Mouse (Mus musculus) CH12.LX (cell line): ENCODE results near the gene Mrtfa. TPM values are rescaled to one million over a fixed set of nuclear protein-coding genes. Genes with fewer than 3 reads are reported as not detected.

Experiments
- DNase-seq: peaks from one replicate; pipeline ENCODE4 v3.0.0-alpha.2; 2013; ENCODE audit errors: extremely low read depth
- H3K27ac ChIP-seq: 2 replicates; pipeline ENCODE4 v1.5.1; 2012; ENCODE audit warnings: low read depth, mild to moderate bottlenecking, control low read depth, moderate library complexity; ENCODE audit not compliant: insufficient read depth
- H3K27me3 ChIP-seq: replicated peaks from 2 replicates; pipeline ENCODE3; 2012; ENCODE audit warnings: inconsistent platforms
- H3K36me3 ChIP-seq, 2 experiments: replicated peaks in 1 of 2; 2 replicates each; pipeline versions ENCODE3 to v1.6.1; 2012; ENCODE audit warnings: inconsistent platforms in 1 of 2, low read length in 1 of 2, mild to moderate bottlenecking in 1 of 2, mixed read lengths in 1 of 2, moderate library complexity in 1 of 2; ENCODE audit not compliant: control insufficient read depth in 1 of 2, insufficient read depth in 1 of 2
- H3K4me1 ChIP-seq, 2 experiments: 2 replicates each; pipeline ENCODE4 v1.6.1; 2012; ENCODE audit warnings: inconsistent platforms in 1 of 2, moderate library complexity in 1 of 2; ENCODE audit not compliant: insufficient read depth in 2 of 2, control insufficient read depth in 1 of 2
- H3K4me2 ChIP-seq: 2 replicates; pipeline ENCODE4 v1.6.1; 2012; ENCODE audit warnings: low read depth, mild to moderate bottlenecking, control low read depth; ENCODE audit not compliant: poor library complexity, insufficient read depth, severe bottlenecking
- H3K4me3 ChIP-seq, 3 experiments: fragments of 150-350 bp in 1 of 3; sonication (generic) in 1 of 3; replicated peaks in 1 of 3; 2 replicates each; pipeline versions ENCODE3 to v1.5.1; 2011 to 2012; ENCODE audit warnings: low read depth in 2 of 3, low read length in 2 of 3, mild to moderate bottlenecking in 2 of 3, moderate library complexity in 2 of 3, control low read depth in 1 of 3, improper control_type of control experiment in 1 of 3, inconsistent platforms in 1 of 3, mixed read lengths in 1 of 3; ENCODE audit not compliant: poor library complexity in 1 of 3
- H3K79me2 ChIP-seq: replicated peaks from 2 replicates; pipeline ENCODE4 v1.6.1; 2012; ENCODE audit warnings: mild to moderate bottlenecking, moderate library complexity; ENCODE audit not compliant: control insufficient read depth, poor library complexity, insufficient read depth, severe bottlenecking; ENCODE audit errors: extremely low read depth
- H3K9ac ChIP-seq: 2 replicates; pipeline ENCODE4 v1.6.1; 2012; ENCODE audit warnings: low read depth, mild to moderate bottlenecking, control low read depth, moderate library complexity; ENCODE audit not compliant: insufficient read depth
- H3K9me3 ChIP-seq: replicated peaks from 2 replicates; pipeline ENCODE3; 2012; ENCODE audit warnings: low read length, inconsistent platforms, mixed read lengths
- CHD2 ChIP-seq: IDR thresholded peaks from 2 replicates; pipeline ENCODE4 v1.6.1; 2011; ENCODE audit warnings: low read length, improper control_type of control experiment
- CTCF ChIP-seq, 2 experiments: IDR thresholded peaks in 1 of 2; conservative IDR thresholded peaks in 1 of 2; 2 replicates each; pipeline ENCODE4 v1.5.1; 2011 to 2012; ENCODE audit warnings: low read depth in 2 of 2, low read length in 2 of 2, improper control_type of control experiment in 1 of 2, inconsistent platforms in 1 of 2, mild to moderate bottlenecking in 1 of 2, moderate library complexity in 1 of 2
- E2F4 ChIP-seq: IDR thresholded peaks from 2 replicates; pipeline ENCODE4 v1.6.1; 2011; ENCODE audit warnings: low read depth, low read length, improper control_type of control experiment; ENCODE audit not compliant: insufficient replicate concordance
- ELF1 ChIP-seq: IDR thresholded peaks from 2 replicates; pipeline ENCODE4 v1.6.1; 2014; ENCODE audit warnings: low read depth, mild to moderate bottlenecking, inconsistent platforms, low read length, improper control_type of control experiment
- EP300 ChIP-seq: IDR thresholded peaks from 2 replicates; pipeline ENCODE4 v1.6.1; 2011; ENCODE audit warnings: low read length, improper control_type of control experiment
- GABPA ChIP-seq: IDR thresholded peaks from 2 replicates; pipeline ENCODE4 v1.6.1; 2012; ENCODE audit warnings: low read depth, low read length, improper control_type of control experiment, inconsistent platforms; ENCODE audit not compliant: insufficient replicate concordance
- HCFC1 ChIP-seq: IDR thresholded peaks from 2 replicates; pipeline ENCODE4 v1.6.1; 2012; ENCODE audit warnings: low read depth, mild to moderate bottlenecking, inconsistent platforms, low read length, improper control_type of control experiment
- IRF4 ChIP-seq: IDR thresholded peaks from 2 replicates; pipeline ENCODE4 v1.6.1; 2014; ENCODE audit warnings: low read depth, mild to moderate bottlenecking, inconsistent platforms, low read length, improper control_type of control experiment
- JUN ChIP-seq: IDR thresholded peaks from 2 replicates; pipeline ENCODE4 v1.6.1; 2011; ENCODE audit warnings: low read depth, mild to moderate bottlenecking, low read length, improper control_type of control experiment, moderate library complexity; ENCODE audit not compliant: insufficient read depth
- JUND ChIP-seq: conservative IDR thresholded peaks from 2 replicates; pipeline ENCODE4 v1.6.1; 2011; ENCODE audit warnings: low read depth, low read length, improper control_type of control experiment
- KAT2A ChIP-seq: IDR thresholded peaks from 2 replicates; pipeline ENCODE4 v1.6.1; 2012; ENCODE audit warnings: low read length, improper control_type of control experiment, inconsistent platforms; ENCODE audit not compliant: insufficient replicate concordance
- MAFK ChIP-seq: IDR thresholded peaks from 2 replicates; pipeline ENCODE4 v1.6.1; 2011; ENCODE audit warnings: low read length, improper control_type of control experiment; ENCODE audit not compliant: insufficient replicate concordance
- MYC ChIP-seq: IDR thresholded peaks from 2 replicates; pipeline ENCODE4 v1.6.1; 2011; ENCODE audit warnings: low read depth, mild to moderate bottlenecking, improper control_type of control experiment, low read length
- NELFE ChIP-seq: IDR thresholded peaks from 2 replicates; pipeline ENCODE4 v1.6.1; 2011; ENCODE audit warnings: low read depth, low read length, improper control_type of control experiment
- PAX5 ChIP-seq: IDR thresholded peaks from 2 replicates; pipeline ENCODE4 v1.6.1; 2012; ENCODE audit warnings: low read length, inconsistent platforms, mixed read lengths
- POLR2AphosphoS2 ChIP-seq: IDR thresholded peaks from 2 replicates; pipeline ENCODE4 v1.6.1; 2011; ENCODE audit warnings: low read depth, low read length, improper control_type of control experiment
- TBP ChIP-seq: conservative IDR thresholded peaks from 2 replicates; pipeline ENCODE4 v1.6.1; 2011; ENCODE audit warnings: low read depth, low read length, improper control_type of control experiment
- TCF12 ChIP-seq: IDR thresholded peaks from 2 replicates; pipeline ENCODE4 v1.6.1; 2014; ENCODE audit warnings: low read depth, mild to moderate bottlenecking, inconsistent platforms, low read length, improper control_type of control experiment
- UBTF ChIP-seq: IDR thresholded peaks from 2 replicates; pipeline ENCODE4 v1.6.1; 2012; ENCODE audit warnings: low read depth, mild to moderate bottlenecking, inconsistent platforms, low read length, improper control_type of control experiment, moderate library complexity
- USF2 ChIP-seq: conservative IDR thresholded peaks from 2 replicates; pipeline ENCODE4 v1.6.1; 2011; ENCODE audit warnings: low read depth, low read length, improper control_type of control experiment
- ZC3H11A ChIP-seq: IDR thresholded peaks from 2 replicates; pipeline ENCODE4 v1.6.1; 2012; ENCODE audit warnings: low read depth, mild to moderate bottlenecking, inconsistent platforms, low read length, improper control_type of control experiment
- ZKSCAN1 ChIP-seq: IDR thresholded peaks from 2 replicates; pipeline ENCODE4 v1.6.1; 2012; ENCODE audit warnings: low read depth, inconsistent platforms, low read length, improper control_type of control experiment, borderline replicate concordance
- dilution Hi-C: fragments of 300-500 bp; cut with MboI; formaldehyde crosslinking; loops from 2 replicates; pipeline ENCODE4 v1.14.3; 2020; ENCODE audit warnings: low sequenced_read_pairs; ENCODE audit not compliant: extremely low pct_unique_long_range_greater_than_20kb, extremely low pct_ligation_motif_present
- in situ Hi-C: fragments of 300-500 bp; cut with MboI; formaldehyde crosslinking; loops from 3 replicates; pipeline ENCODE4 v1.14.3; 2019; ENCODE audit warnings: low sequenced_read_pairs, low pct_ligation_motif_present, low pct_unique_long_range_greater_than_20kb, mixed read lengths
- polyA plus RNA-seq: library from polyadenylated mRNA; unstranded; fragments of >175 nt; gene quantifications from 2 replicates; pipeline ENCODE4 v1.2.1, GENCODE M21; 2012; ENCODE audit warnings: low read depth; ENCODE audit not compliant: insufficient read length
- total RNA-seq, 2 experiments: library from RNA; depleted of rRNA; stranded (reverse); fragments of 300-350 nt in 1 of 2; fragments of >200 nt in 1 of 2; gene quantifications; 2 replicates each; pipeline ENCODE4 v1.2.3; 2012 to 2014

Mrtfa gene
- total and polyA plus RNA-seq, 3 experiments: 4.6 to 23.2 (median 8.2) TPM

DNA sequence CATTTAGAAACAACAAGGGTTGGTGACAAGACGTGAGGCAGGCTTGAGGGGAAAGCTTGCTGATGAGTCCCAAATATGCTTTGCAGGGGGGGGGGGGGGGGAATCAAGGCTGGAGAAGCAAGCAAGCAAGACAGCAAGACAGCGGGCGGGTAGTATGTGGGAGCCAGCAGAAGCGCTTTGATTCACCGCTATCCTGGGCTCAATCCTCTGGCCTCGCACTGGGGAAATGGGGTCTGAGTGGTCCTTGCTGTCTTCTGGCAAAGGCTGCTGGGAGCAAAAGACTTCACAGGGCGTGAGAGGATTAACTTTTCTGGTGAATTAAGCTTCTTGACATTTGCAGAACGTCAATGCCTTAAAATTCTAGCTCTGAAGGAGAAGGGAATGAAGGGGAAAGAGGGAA, 45.5 kb upstream of the Mrtfa start:
- H3K36me3 ChIP-seq: no peaks in the 10 kb centered on the region
- no peak for DNase-seq
- peaks cover 24% of the 10 kb centered on the region for H3K27me3 ChIP-seq
- in situ Hi-C loops: no loop called here
- dilution Hi-C loops: no loop called here
- H3K27ac ChIP-seq: no peak overlapping the region
- no peak overlapping the region for H3K4me2 ChIP-seq
- H3K4me1 ChIP-seq: no peaks in the 10 kb centered on the region
- no peak overlapping the region for H3K9ac ChIP-seq
- no peak overlapping the region for H3K4me3 ChIP-seq
- H3K9me3 ChIP-seq: no peaks in the 10 kb centered on the region
- H3K79me2 ChIP-seq: no peaks in the 10 kb centered on the region
- TF ChIP-seq HCFC1: no peak
- TF ChIP-seq TCF12: no peak
- no peak for TF ChIP-seq IRF4
- TF ChIP-seq UBTF: no peak
- TF ChIP-seq POLR2AphosphoS2: no peak
- no peak for TF ChIP-seq CHD2
- TF ChIP-seq E2F4: no peak
- no peak for TF ChIP-seq NELFE
- TF ChIP-seq JUN: no peak
- no peak for TF ChIP-seq PAX5
- TF ChIP-seq EP300: no peak
- no peak for TF ChIP-seq ELF1
- TF ChIP-seq USF2: no peak

DNA sequence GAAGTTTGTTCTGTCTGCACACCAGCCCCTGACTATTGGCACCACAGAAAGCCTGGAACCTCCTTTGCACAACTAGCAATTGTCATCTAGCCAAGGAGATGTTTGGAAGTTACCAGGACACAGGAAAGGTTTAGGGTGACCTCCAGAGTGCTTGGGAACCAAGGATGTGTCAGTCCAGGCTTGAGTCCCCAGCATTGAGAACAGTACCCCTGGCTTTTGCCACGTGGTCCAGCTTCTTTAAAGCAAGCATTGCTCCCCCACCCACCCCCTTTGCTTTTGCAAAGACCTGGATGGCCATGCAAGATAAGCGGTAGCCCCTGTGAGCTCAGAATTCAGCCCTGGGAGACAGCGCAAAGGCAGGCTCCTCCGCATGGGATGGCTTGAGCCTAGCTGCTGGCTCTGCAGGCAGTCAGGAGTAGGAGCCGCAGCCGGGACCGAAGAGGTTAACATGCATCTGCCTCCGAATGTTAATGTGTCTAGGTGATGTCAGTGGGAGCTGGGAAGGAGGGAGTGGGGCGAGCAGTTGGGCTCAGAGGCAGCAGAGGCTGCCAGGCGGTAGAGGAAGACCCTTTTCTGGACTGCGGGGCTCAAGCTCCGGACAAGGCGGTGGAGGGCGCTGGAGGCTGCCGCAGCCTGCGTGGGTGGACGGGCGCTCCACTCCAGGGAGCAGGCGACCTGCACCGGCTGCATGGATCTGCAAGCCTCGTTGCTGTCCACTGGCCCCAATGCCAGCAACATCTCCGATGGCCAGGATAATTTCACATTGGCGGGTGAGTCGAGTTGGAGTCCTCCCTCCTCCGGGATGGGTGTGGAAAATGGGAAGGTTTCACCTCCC, 44.7 kb upstream of the Mrtfa start, which contains the start of gene Mchr1:
TSS of gene Mchr1 (plus strand) at position 414 of the 835 bp plus-strand sequence.
- in situ Hi-C loops (no loop called here), dilution Hi-C loops (no loop called here)
- H3K79me2 ChIP-seq: no peaks in the 10 kb centered on the region
- TF ChIP-seq EP300: no peak
- H3K4me1 ChIP-seq: no peaks in the 10 kb centered on the region
- H3K4me2 ChIP-seq: no peak within 1 kb of the TSS
- no peak within 1 kb of the TSS for H3K9ac ChIP-seq
- no peak for DNase-seq
- no peaks in the 10 kb centered on the region for H3K36me3 ChIP-seq
- H3K27me3 ChIP-seq: peaks cover 24% of the 10 kb centered on the region
- H3K27ac ChIP-seq: no peak within 1 kb of the TSS
- H3K4me3 ChIP-seq: no peak within 1 kb of the TSS
- no peaks in the 10 kb centered on the region for H3K9me3 ChIP-seq

DNA sequence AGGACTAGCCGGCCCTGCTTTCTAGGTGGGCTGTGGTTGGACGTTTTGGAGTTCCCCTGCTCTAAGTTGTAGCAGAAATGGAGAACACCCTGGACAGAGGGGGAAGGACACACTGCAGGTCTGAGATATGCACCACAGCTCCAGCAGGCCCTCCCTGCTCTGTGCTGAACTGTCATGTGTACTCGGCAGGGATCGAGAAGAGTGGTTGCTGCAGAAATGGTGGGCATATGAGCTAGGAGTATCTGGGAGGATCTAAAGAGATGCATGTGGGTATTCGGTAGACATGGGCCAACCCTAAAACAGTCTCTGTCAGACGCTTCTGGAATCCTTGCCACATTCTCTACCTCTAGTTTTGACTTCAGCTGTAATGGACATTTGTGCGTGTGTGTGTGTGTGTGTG, 40.8 kb upstream of the Mrtfa start:
- Histone ChIP-seq H3K4me2 (no peak overlapping the region), H3K9ac (no peak overlapping the region), H3K4me1 (no peaks in the 10 kb centered on the region), H3K4me3 (no peak overlapping the region), H3K79me2 (no peaks in the 10 kb centered on the region), H3K36me3 (no peaks in the 10 kb centered on the region), H3K27me3 (peaks cover 12% of the 10 kb centered on the region), H3K27ac (no peak overlapping the region), H3K9me3 (no peaks in the 10 kb centered on the region)
- in situ Hi-C loops: no loop called here
- dilution Hi-C loops: no loop called here
- DNase-seq: no peak
- no peak for TF ChIP-seq TCF12
- TF ChIP-seq IRF4: no peak
- TF ChIP-seq MAFK: no peak
- no peak for TF ChIP-seq CTCF (conservative IDR thresholded peaks at IDR 0.05 in 1 of 2, IDR thresholded peaks at IDR 0.05 in 1 of 2; ENCODE audit: low read depth in 2 of 2, low read length in 2 of 2)
- TF ChIP-seq ZKSCAN1: no peak
- TF ChIP-seq TBP: no peak
- no peak for TF ChIP-seq JUND
- TF ChIP-seq ZC3H11A: no peak
- no peak for TF ChIP-seq MYC
- no peak for TF ChIP-seq KAT2A
- no peak for TF ChIP-seq PAX5
- TF ChIP-seq GABPA: no peak
